Mouse (Mus musculus) cerebellum, postnatal 10 days (tissue): ENCODE results near the gene Atrnl1.
"Not testable (repeated sequence)": the region's sequence is repeated elsewhere in the genome, so short reads cannot be mapped to it uniquely, and the experiment has no call there.

Source experiments
- DNase-seq, 2 experiments: peaks; one replicate each; pipeline ENCODE4 v3.0.0; 2021; ENCODE audit warnings: mixed read lengths in 2 of 2

Atrnl1 gene

GRCm38 (mm10) chr19:58043550-58043949, 432.7 kb downstream of the Atrnl1 start:
- no peak for DNase-seq

DNA sequence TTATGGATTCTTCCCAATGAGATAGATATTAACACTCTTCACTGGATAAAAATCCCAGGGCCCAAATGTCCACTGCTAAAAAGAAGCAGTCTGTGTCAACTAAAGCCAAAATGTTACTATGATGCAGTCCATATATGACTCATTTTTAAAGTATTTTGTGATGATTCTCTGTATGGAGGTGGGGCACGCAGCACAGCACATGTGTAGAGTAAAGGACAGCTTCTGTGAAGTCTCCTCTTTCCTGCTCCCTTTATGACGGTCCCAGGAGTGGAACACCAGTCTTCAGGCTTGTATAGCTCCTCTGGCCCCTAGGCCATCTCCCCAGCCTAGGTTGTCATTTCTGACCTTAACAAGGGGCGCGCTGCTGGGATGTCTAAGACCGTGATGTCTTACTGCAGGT, 434.0 kb downstream of the Atrnl1 start:
- no peak for DNase-seq

DNA sequence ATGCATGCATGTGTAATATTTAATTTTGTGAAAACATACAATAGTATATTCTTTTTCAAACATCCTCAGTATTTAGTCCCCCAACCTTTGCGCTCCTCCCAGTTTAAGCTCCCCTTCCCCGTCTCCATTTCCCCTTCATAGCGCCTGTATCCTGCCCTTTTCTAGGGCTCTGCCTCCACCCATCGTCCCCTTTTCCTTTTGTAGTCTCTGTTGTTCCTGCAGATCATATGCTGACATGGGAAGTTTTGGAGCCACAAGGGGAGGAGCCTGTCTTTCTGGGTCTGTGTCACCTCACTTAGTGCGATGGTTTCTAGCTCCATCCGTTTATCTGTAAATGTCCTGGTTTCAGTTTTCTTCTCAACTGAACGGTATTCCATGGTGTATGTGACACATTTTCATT, 435.8 kb downstream of the Atrnl1 start:
- no peak for DNase-seq

GRCm38 (mm10) chr19:58050410-58050809, 439.6 kb downstream of the Atrnl1 start:
- DNase-seq, result not testable (repeated sequence)

DNA sequence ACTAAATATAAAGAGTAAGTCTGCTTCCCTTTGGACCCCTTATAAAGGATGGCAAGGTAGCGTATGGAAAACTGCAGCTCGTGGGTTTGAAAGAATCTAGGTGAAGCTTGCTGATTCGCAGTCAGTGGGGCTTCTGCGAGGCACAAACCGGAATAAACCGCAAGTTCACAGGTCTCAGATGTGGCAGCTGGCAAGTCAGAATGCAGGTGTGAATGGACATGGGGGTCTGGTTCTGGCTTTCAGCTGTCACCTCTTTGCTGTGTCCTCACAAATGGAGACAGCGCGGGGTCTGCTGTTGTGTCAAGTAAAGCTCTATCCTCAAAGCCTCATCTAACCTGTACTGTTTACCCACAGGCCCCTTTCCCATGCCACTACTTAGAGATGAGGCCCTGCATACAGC, 440.2 kb downstream of the Atrnl1 start:
- DNase-seq, result no peak

GRCm38 (mm10) chr19:58051905-58052304, 441.1 kb downstream of the Atrnl1 start:
- no peak for DNase-seq

GRCm38 (mm10) chr19:58052444-58053135, 441.8 kb downstream of the Atrnl1 start:
- no peak for DNase-seq

DNA sequence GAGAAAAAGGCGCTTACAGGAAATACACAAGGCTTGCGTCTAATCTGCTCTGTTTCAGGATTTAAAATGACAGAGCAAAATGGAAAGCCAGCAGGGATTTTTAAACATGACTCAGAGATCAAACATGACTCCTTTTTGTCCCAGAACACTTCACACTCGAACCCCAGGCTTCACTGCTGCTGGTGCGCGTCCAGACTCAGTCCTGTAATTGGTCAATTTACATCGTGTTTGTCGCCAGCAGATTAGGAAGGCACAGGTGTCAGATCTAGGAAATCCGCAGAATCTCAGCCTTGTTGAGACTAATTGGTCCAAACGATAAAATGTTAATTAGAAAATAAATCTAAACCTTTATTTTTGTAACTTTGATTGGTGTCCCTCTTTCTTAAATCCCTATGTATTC, 448.9 kb downstream of the Atrnl1 start:
- no peak for DNase-seq

DNA sequence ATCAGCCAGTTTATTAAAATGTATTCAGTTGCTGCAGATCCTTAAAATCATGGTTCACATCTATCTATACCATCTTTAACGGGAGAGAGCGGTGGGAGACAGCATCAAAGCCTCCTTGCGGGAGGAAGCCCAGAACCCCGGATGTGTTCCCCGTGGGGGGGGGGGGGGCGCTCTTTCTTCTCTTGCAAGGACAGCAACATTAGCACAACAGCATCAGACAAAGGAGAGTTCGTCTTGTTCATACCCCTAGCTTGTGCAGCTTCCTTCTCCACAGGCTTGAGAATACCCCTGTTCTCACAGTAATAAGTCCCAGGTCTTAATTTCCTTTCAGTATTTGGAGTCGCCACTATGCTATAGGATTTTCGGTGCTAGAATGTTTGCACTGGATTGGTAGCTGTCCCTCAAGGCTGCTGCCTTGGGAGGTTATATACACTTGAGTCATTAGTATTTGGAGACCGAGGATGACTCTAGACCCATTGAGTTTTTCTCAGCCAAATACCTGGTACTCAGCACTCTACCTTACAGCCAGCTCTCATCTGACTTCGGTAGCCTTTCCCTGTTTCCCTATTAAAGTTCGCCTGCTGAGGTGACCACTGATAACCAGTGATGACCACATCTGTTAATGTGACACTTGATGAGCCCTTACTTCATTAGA, 449.5 kb downstream of the Atrnl1 start:
- DNase-seq, result no peak

DNA sequence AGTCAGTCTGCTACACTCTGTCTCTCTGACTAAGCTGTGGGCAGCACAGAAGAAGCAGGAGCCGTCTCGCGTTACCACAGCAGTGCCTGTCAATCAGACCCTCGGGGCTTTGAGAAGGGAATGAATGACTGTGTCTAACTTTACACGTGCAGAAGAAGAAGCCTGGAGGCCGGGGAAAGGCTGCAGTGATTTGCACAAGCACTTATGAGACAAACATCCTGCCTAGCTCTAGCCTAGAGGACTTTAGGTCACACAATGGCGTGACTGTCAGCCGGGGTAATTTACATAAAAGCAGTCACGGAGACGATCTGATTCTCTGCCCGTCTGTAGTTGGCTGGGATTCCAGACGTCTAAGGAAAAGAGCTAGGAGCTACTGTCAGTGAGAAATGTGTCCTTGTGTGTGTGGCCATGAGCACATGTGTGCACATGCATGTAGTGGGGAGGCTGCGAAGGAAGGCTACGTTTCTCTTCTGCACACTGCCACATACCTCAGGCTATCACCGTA, 450.1 kb downstream of the Atrnl1 start:
- DNase-seq, result peak; percentile 31 to 32

DNA sequence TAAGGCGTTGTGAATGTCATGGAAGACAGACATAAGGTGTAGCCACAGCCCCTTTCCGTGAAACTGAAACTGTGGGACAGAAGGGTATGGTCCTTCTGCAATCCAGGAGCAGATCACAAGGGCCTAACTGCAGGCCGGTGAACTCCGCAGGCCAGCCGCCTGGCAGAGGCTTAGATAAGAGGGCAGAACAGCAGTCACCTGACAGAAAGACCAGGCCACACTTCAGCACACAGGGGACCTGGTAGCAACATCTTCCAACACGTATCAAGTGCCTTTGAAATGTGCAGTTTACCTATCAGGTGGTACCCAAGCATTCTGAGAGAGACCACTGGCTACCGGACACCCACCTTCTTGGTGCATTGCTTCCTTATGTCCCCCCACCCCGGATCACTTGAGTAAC, 451.1 kb downstream of the Atrnl1 start:
- DNase-seq, result no peak

- no peak for DNase-seq
Observed at GRCm38 (mm10) chr19:58063541-58063940, 452.7 kb downstream of the Atrnl1 start.

- no peak for DNase-seq
Observed at GRCm38 (mm10) chr19:58064116-58065000, 453.5 kb downstream of the Atrnl1 start.

- DNase-seq, result no peak
Observed at GRCm38 (mm10) chr19:58065001-58065314, 454.1 kb downstream of the Atrnl1 start.

DNA sequence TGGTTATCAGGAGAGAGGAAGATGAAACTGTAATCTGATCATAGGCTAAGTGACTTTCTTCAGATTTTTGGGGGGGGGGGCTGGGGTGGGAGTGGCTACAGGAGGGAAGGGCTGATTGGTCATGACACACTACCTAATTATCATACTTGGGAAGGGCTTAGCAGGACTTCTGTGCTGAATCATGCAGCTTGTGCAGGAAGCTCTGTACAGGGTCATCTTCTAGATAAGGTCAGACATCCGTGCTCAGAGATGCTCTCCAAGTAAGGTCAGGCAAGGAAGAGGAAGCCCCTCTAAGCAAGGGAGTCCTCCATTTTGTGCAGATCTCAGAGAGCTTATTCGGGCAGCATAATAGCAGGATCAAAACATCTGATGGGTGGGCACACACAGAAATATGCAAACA, 454.7 kb downstream of the Atrnl1 start:
- no peak for DNase-seq

- DNase-seq, result no peak
Observed at GRCm38 (mm10) chr19:58068114-58068513, 457.3 kb downstream of the Atrnl1 start.

GRCm38 (mm10) chr19:58068958-58069357, 458.1 kb downstream of the Atrnl1 start:
- no peak for DNase-seq

DNA sequence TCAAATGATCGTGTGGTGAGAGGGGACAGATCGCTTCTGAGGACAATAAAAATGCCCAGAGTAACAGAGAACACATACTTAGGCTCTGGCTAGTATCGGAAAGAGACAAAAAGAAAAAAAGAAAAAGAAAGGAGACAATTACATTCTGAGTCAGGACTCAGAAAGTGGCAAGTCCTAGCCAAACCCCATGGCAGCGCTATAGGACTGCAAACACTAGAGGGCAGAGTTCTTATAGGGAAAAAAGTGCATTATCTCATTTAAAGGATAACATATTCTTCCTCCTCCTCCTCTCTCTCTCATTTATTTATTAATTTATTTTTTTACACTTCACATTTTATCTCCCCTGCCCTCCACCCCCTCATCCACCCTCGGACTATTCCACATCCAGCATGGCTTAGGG, 461.6 kb downstream of the Atrnl1 start:
- peak; percentile 26 to 27 for DNase-seq

- no peak for DNase-seq
Observed at GRCm38 (mm10) chr19:58072846-58073245, 462.0 kb downstream of the Atrnl1 start.

DNA sequence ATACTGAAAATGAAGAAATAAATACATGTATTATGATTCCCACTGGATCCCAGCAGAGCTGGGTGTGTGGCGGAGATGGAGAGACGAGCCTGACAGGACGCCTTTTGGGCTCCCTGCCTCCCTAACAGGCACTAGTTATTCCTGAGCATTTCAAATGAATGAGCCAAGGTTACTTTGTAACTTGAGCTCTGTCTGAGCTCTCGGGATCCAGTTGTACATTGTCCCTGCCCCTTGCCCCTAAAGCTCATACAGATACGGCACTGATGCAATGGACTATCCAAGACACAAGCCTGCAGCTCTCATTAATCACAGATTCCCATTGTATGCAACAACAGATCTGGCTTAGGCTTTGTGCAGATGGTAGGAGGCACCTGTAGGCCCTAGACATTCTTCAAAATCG, 464.4 kb downstream of the Atrnl1 start:
- no peak for DNase-seq

GRCm38 (mm10) chr19:58076961-58077371, 466.1 kb downstream of the Atrnl1 start:
- DNase-seq, result no peak

GRCm38 (mm10) chr19:58077529-58078070, 466.8 kb downstream of the Atrnl1 start:
- DNase-seq, result no peak

DNA sequence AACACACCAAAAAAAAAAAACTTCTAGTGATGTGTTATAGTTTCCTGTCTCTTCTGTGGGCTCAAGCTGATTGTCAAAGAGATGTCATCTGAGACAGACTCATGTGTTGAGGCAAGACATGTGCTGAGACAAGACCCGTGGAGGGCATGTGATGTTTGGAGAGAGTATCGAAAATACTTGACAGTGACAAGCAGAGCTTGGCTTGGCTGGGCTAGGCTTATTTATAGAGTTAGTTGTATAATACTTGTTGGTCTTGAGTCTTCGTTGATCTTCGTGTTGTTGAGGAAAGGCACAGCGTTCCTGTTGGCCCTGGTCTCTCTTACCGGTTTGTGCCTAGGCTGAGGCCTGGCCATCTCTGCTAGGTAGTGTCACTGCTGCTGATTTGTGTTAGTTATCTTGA, 469.3 kb downstream of the Atrnl1 start:
- DNase-seq, result no peak
